Mouse (Mus musculus): ENCODE data around the gene Nceh1.

DNA sequence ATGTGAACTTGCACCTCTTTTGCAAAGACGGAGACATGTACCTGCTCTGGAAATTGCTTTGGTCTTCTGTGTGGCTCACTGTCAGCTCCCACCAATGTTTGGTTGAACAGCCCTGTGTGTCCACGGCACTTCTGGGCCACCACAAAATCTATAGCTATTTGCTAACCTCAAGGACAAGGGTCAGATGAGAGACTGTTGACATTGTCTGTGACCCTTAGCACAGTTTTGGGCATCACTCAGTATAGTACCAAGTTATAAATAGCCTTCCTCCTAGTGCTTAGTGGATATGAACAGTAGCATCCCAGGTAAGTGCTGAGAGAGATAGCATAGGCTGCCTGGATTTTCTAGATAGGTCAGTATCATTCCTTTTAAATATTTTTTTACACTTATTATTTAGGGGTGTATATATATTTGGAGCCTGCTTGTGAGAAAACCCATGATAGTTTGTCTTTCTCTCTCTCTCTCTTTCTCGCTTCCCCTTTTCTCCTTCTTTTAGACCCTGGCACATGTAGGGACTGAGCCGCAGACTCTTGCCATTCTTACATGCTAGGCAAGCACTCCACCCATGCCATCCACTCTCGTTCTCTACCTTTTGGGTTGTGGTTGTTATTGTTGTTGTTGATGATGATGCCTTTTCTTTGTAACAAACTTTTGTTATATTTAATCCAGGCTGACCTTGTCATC, 19.1 kb downstream of the Nceh1 start:
- no peak for TF ChIP-seq CTCF (IDR thresholded peaks at IDR 0.05; ENCODE audit: low read depth, low read length)
- TF ChIP-seq POLR2A (IDR thresholded peaks at IDR 0.05; ENCODE audit: extremely low read depth, insufficient read depth, low read length): no peak
